Mouse (Mus musculus) kidney, postnatal 0 days (tissue): ENCODE measurements around the gene Ghdc. TPM values are rescaled to one million over a fixed set of nuclear protein-coding genes. Genes with fewer than 3 reads are reported as not detected.

Source experiments
- ATAC-seq: fragments of 200-750 bp; cut with Nextera tagmentation; replicated peaks from 2 replicates; pipeline ENCODE4 v1.8.0; 2017; ENCODE audit warnings: low read depth, moderate number of reproducible peaks, moderate TSS enrichment, moderate library complexity; ENCODE audit not compliant: low FRiP score
- DNase-seq: peaks from one replicate; pipeline ENCODE4 v3.0.0-alpha.2; 2016; ENCODE audit warnings: low spot score
- H3K27ac ChIP-seq: fragments of 300-500 bp; sonication (generic); 2 replicates; pipeline ENCODE4 v1.5.1; 2014; ENCODE audit warnings: mild to moderate bottlenecking
- H3K27me3 ChIP-seq: fragments of 300-500 bp; sonication (generic); 2 replicates; pipeline ENCODE4 v1.6.1; 2014; ENCODE audit warnings: low read length, mixed read lengths; ENCODE audit not compliant: insufficient read depth
- H3K36me3 ChIP-seq: fragments of 300-500 bp; sonication (generic); 2 replicates; pipeline ENCODE4 v1.6.1; 2014; ENCODE audit warnings: low read length, mixed read lengths; ENCODE audit not compliant: insufficient read depth
- H3K4me1 ChIP-seq: fragments of 300-500 bp; sonication (generic); replicated peaks from 2 replicates; pipeline ENCODE4 v1.6.1; 2014; ENCODE audit warnings: antibody characterized with exemption, low read length, mixed read lengths; ENCODE audit not compliant: insufficient read depth
- H3K4me2 ChIP-seq: fragments of 300-500 bp; sonication (generic); 2 replicates; pipeline ENCODE4 v1.6.1; 2014; ENCODE audit warnings: mild to moderate bottlenecking, low read length, moderate library complexity, mixed read lengths
- H3K4me3 ChIP-seq: fragments of 300-500 bp; sonication (generic); replicated peaks from 2 replicates; pipeline ENCODE4 v1.5.1; 2014; ENCODE audit warnings: low read depth, low read length
- H3K9ac ChIP-seq: fragments of 300-500 bp; sonication (generic); 2 replicates; pipeline ENCODE4 v1.6.1; 2014; ENCODE audit warnings: low read depth, low read length
- H3K9me3 ChIP-seq: fragments of 300-500 bp; sonication (generic); replicated peaks from 2 replicates; pipeline ENCODE4 v1.6.1; 2016; ENCODE audit warnings: low read length, inconsistent platforms, mixed read lengths
- CTCF ChIP-seq: IDR thresholded peaks from 2 replicates; pipeline ENCODE4 v1.5.1; 2016; ENCODE audit warnings: antibody characterized with exemption, low read depth, mild to moderate bottlenecking, moderate library complexity
- WGBS: fragments of 180-500 bp; shearing (Covaris S2); extraction: QIAGEN DNeasy Blood & Tissue Kit; methylation state at CpG from one replicate; pipeline ENCODE4 v1.1.7; 2014; 5-methylcytosine and 5-hydroxymethylcytosine counted together
- polyA plus RNA-seq: library from polyadenylated mRNA; unstranded; fragments of >200 nt; fragmentation: Nextera tagmentation; extraction: Ambion mirVana; gene quantifications from 2 replicates; pipeline ENCODE4 v1.2.1, GENCODE M21; 2015

The Ghdc gene
- polyA plus RNA-seq, 1 experiment from 2014 or later: 4.8 TPM

DNA sequence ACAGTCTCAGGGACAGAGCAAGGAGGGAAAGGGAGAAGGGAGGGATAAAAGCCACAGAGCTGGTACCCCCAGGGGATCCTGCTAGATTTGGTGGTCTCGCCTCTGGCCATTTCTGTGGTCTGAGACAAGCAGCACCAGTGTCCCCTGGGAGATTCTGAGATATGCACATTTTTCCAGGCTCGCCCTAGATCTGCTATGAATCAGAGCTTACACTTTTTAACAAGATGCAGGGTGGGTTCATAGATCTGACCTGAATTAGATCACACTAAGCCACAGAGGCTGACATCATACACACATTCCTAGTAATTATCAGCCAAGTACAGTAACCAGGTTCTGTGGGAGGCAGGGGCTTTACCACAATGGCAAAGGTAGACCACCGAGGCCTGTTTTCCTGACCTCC is 18.9 kb upstream of the Ghdc start:
- ATAC-seq: no peak
- Histone ChIP-seq H3K27me3 (no peaks in the 10 kb centered on the region), H3K4me2 (no peak overlapping the region), H3K4me3 (no peak overlapping the region), H3K36me3 (peaks cover 4% of the 10 kb centered on the region), H3K4me1 (no peaks in the 10 kb centered on the region), H3K27ac (no peak overlapping the region), H3K9ac (no peak overlapping the region), H3K9me3 (no peaks in the 10 kb centered on the region)
- TF ChIP-seq CTCF: no peak
- no peak for DNase-seq
- 86% methylated on average over 3 of the region's 3 CpGs for WGBS

DNA sequence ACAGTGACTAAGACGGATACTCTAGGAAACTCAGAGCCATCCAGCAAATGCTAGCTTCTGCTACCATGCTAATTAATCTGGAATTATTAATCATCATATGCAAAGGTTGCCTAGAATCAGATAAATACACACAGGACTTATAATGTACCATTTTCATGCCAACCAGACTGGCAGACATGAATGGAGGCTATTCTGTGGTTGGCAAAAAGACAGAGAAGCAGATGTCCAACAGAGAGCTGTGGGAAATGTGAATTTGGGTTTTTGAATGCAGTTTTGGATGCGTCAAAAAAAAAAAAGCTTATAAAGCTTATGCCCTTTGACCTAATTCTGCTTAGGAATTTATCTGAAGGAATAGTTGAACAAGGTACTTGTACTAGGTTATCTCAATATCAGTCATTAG is 15.0 kb upstream of the Ghdc start:
- no peak for ATAC-seq
- H3K9ac ChIP-seq: no peak overlapping the region
- H3K4me2 ChIP-seq: no peak overlapping the region
- H3K27ac ChIP-seq: no peak overlapping the region
- no peak for TF ChIP-seq CTCF
- H3K9me3 ChIP-seq: no peaks in the 10 kb centered on the region
- WGBS: 87% methylated on average over 2 of the region's 2 CpGs
- peaks cover 29% of the 10 kb centered on the region for H3K36me3 ChIP-seq
- H3K27me3 ChIP-seq: no peaks in the 10 kb centered on the region
- H3K4me1 ChIP-seq: no peaks in the 10 kb centered on the region
- DNase-seq: no peak
- no peak overlapping the region for H3K4me3 ChIP-seq

DNA sequence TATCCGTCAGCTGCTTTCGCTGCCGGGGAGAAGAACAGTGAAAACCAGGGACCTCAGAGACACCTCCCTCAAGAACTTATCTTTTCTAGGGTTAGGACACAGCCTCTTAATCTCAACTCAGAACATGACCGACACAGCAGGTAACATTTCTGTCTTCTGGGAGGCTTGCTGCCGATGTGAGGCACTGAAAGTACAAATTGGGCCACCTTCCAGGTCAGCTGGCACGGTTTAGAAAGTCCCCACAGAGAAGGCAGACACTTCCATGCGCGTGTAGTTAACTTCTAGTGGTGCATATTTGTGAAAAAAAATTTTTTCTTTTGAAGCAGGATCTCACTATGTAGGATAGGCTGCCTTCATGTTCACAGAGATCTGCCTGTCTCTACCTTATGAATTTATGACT is 13.5 kb upstream of the Ghdc start:
- no peak for DNase-seq
- H3K4me1 ChIP-seq: no peaks in the 10 kb centered on the region
- H3K9ac ChIP-seq: no peak overlapping the region
- H3K27me3 ChIP-seq: no peaks in the 10 kb centered on the region
- no peak overlapping the region for H3K4me3 ChIP-seq
- no peak for ATAC-seq
- 89% methylated on average over 8 of the region's 8 CpGs for WGBS
- TF ChIP-seq CTCF: no peak
- H3K4me2 ChIP-seq: no peak overlapping the region
- no peak overlapping the region for H3K27ac ChIP-seq
- peaks cover 29% of the 10 kb centered on the region for H3K36me3 ChIP-seq
- no peaks in the 10 kb centered on the region for H3K9me3 ChIP-seq

DNA sequence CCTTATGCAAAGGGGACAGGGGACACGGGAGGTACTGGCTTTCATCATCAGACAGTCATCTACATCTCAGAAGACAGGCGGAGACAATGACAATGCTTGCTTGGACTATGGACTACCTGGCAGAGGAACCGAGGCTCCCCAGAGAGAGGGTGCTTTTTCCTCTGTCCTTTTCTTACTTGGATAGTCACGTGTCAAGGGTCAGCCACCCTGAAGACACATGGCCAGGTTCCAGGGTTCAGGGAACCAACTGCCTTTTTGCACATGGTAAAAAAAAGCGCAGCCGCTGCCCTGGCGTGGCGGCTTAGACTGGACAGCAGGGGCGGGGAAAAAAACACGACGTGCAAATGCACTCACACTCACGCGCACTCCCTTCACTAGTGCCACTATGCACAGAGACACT is 11.8 kb upstream of the Ghdc start:
- Histone ChIP-seq H3K9me3 (no peaks in the 10 kb centered on the region), H3K9ac (no peak overlapping the region), H3K27ac (no peak overlapping the region), H3K27me3 (no peaks in the 10 kb centered on the region), H3K4me2 (no peak overlapping the region), H3K4me3 (no peak overlapping the region), H3K4me1 (no peaks in the 10 kb centered on the region), H3K36me3 (peaks cover 24% of the 10 kb centered on the region)
- 86% methylated on average over 13 of the region's 13 CpGs for WGBS
- ATAC-seq: no peak
- DNase-seq: no peak
- TF ChIP-seq CTCF: no peak

DNA sequence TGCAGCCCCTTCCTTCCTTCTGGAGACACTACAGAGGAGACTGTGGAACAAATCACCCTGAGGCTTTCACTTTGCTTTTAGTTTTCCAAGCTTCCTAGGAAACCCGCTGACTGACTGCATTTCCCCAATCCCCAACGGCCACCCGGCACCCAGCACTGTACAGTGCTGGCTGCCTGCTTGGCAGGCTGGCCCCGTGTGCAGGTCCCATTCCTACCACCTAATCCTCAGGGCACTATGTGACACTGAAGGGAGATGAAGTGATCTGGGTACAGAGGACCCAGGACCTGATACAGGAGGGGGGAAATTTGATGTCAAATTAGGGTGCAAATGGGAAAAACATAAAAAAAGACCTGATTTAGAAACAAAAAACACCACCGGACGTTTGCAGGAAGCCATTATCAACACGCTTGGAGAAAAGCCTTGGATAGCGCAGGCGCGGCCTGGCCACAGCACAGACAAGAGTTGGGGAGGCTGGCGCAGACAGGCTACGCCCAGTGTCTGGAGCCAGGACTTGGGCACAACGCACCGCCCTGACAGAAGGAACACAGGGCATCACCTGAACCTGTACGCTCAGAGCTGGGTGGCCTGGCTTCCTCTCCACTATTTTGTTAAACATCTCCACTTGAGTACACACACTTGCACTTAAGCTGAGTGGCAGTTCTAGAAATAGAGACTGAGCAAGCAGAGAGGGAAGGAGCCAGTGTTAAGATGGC is 11.2 kb upstream of the Ghdc start:
- Histone ChIP-seq H3K36me3 (peaks cover 24% of the 10 kb centered on the region), H3K9me3 (no peaks in the 10 kb centered on the region), H3K4me2 (no peak overlapping the region), H3K4me3 (no peak overlapping the region), H3K4me1 (no peaks in the 10 kb centered on the region), H3K27me3 (no peaks in the 10 kb centered on the region), H3K9ac (no peak overlapping the region), H3K27ac (no peak overlapping the region)
- ATAC-seq: no peak
- 91% methylated on average over 15 of the region's 15 CpGs for WGBS
- no peak for DNase-seq
- no peak for TF ChIP-seq CTCF

DNA sequence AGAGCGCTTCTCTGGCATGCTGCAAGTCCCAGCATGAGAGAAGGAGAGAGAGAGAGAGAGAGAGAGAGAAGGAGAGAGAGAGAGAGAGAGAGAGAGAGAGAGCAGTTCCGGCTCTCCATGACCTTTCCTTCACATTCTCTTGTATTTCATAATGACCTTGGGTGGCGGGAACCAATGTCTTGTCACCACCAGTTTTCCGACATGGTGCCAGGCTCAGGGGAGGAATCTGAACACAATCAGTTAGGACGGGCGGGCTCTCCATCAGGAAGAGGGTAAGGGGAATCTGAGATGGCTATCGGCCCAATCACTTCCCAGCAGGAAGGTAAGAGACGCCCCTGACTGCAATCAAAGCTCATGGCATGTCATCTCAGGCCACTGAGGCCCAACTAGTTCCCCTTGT is 9.5 kb upstream of the Ghdc start:
- DNase-seq: no peak
- ATAC-seq: no peak
- WGBS: 75% methylated on average over 8 of the region's 8 CpGs
- H3K9ac ChIP-seq: no peak overlapping the region
- TF ChIP-seq CTCF: no peak
- no peaks in the 10 kb centered on the region for H3K4me1 ChIP-seq
- H3K36me3 ChIP-seq: peaks cover 24% of the 10 kb centered on the region
- H3K27me3 ChIP-seq: no peaks in the 10 kb centered on the region
- H3K4me2 ChIP-seq: no peak overlapping the region
- no peak overlapping the region for H3K4me3 ChIP-seq
- H3K27ac ChIP-seq: no peak overlapping the region
- no peaks in the 10 kb centered on the region for H3K9me3 ChIP-seq

DNA sequence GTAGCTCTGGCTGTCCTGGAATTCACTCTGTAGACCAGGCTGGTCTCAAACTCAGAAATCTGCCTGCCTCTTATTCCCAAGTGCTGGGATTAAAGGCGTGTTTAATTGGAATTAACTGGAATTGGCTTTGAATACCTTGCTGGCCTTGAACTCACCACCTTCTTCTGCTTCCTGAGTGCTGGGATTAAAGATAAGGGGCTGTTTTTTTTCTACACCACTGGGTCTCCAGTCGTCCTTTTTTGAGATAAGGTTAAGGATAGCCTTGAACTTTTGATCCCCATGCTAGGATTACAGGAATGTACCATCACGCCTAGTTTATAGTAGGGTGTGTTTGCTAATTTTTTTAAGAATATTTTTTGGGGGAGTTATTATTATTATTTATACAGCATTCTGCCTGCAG is 7.3 kb upstream of the Ghdc start:
- no peak for ATAC-seq
- 68% methylated on average over 3 of the region's 3 CpGs for WGBS

More for the DNA sequence above, 7.3 kb upstream of the Ghdc start:
- Histone ChIP-seq H3K4me2 (no peak overlapping the region), H3K4me1 (no peaks in the 10 kb centered on the region), H3K27me3 (no peaks in the 10 kb centered on the region), H3K4me3 (no peak overlapping the region), H3K9me3 (no peaks in the 10 kb centered on the region), H3K9ac (no peak overlapping the region), H3K27ac (no peak overlapping the region), H3K36me3 (peaks cover 18% of the 10 kb centered on the region)
- no peak for TF ChIP-seq CTCF
- no peak for DNase-seq
